Mouse (Mus musculus): Measurements from ENCODE around the gene Wtip. TPM values are rescaled to one million over a fixed set of nuclear protein-coding genes. Genes with fewer than 3 reads are reported as not detected.

The Wtip gene
- polyA plus RNA-seq, 1 experiment: 32.7 TPM

GRCm38 (mm10) chr7:34159167-34159566 is 26.1 kb upstream of the Wtip start:
- TF ChIP-seq POLR2A (IDR thresholded peaks at IDR 0.05; ENCODE audit: low read depth, low read length) (no peak), CTCF (IDR thresholded peaks at IDR 0.05; ENCODE audit: borderline replicate concordance, insufficient read depth, low read length) (no peak)
- H3K4me3 ChIP-seq (ENCODE audit: insufficient read depth, low read length): no peak overlapping the region
- H3K27ac ChIP-seq (ENCODE audit: insufficient read depth, low read length): no peak overlapping the region
- peaks cover 3% of the 10 kb centered on the region for H3K4me1 ChIP-seq (ENCODE audit: control insufficient read depth, insufficient read depth, low read length)

- H3K4me1 ChIP-seq (ENCODE audit: control insufficient read depth, insufficient read depth, low read length): peaks cover 3% of the 10 kb centered on the region
- TF ChIP-seq CTCF (IDR thresholded peaks at IDR 0.05; ENCODE audit: borderline replicate concordance, insufficient read depth, low read length) (no peak), POLR2A (IDR thresholded peaks at IDR 0.05; ENCODE audit: low read depth, low read length) (no peak)
- H3K4me3 ChIP-seq (ENCODE audit: insufficient read depth, low read length): no peak overlapping the region
Observed at GRCm38 (mm10) chr7:34157994-34158393, 24.9 kb upstream of the Wtip start.

GRCm38 (mm10) chr7:34147193-34147592 is 14.1 kb upstream of the Wtip start:
- H3K4me3 ChIP-seq (ENCODE audit: insufficient read depth, low read length): no peak overlapping the region
- TF ChIP-seq CTCF (IDR thresholded peaks at IDR 0.05; ENCODE audit: borderline replicate concordance, insufficient read depth, low read length) (no peak), POLR2A (IDR thresholded peaks at IDR 0.05; ENCODE audit: low read depth, low read length) (no peak)
- H3K27ac ChIP-seq (ENCODE audit: insufficient read depth, low read length): no peak overlapping the region
- H3K4me1 ChIP-seq (ENCODE audit: control insufficient read depth, insufficient read depth, low read length): no peaks in the 10 kb centered on the region

More at GRCm38 (mm10) chr7:34157994-34158393, 24.9 kb upstream of the Wtip start:
- peak overlapping the region; percentile 73 for H3K27ac ChIP-seq (ENCODE audit: insufficient read depth, low read length)

GRCm38 (mm10) chr7:34141123-34141522 is 8.1 kb upstream of the Wtip start:
- Histone ChIP-seq H3K4me3 (ENCODE audit: insufficient read depth, low read length) (no peak overlapping the region), H3K27ac (ENCODE audit: insufficient read depth, low read length) (no peak overlapping the region), H3K4me1 (ENCODE audit: control insufficient read depth, insufficient read depth, low read length) (no peaks in the 10 kb centered on the region)
- no peak for TF ChIP-seq POLR2A (IDR thresholded peaks at IDR 0.05; ENCODE audit: low read depth, low read length)
- no peak for TF ChIP-seq CTCF (IDR thresholded peaks at IDR 0.05; ENCODE audit: borderline replicate concordance, insufficient read depth, low read length)

- H3K4me3 ChIP-seq (ENCODE audit: insufficient read depth, low read length): no peak overlapping the region
- no peak for TF ChIP-seq CTCF (IDR thresholded peaks at IDR 0.05; ENCODE audit: borderline replicate concordance, insufficient read depth, low read length)
- TF ChIP-seq POLR2A (IDR thresholded peaks at IDR 0.05; ENCODE audit: low read depth, low read length): no peak
- no peak overlapping the region for H3K27ac ChIP-seq (ENCODE audit: insufficient read depth, low read length)
- H3K4me1 ChIP-seq (ENCODE audit: control insufficient read depth, insufficient read depth, low read length): no peaks in the 10 kb centered on the region
Observed at GRCm38 (mm10) chr7:34139493-34139892, 6.4 kb upstream of the Wtip start.

GRCm38 (mm10) chr7:34134336-34134735 is 1.3 kb upstream of the Wtip start:
- Histone ChIP-seq H3K4me1 (ENCODE audit: control insufficient read depth, insufficient read depth, low read length) (peaks cover 14% of the 10 kb centered on the region), H3K4me3 (ENCODE audit: insufficient read depth, low read length) (no peak overlapping the region), H3K27ac (ENCODE audit: insufficient read depth, low read length) (no peak overlapping the region)
- TF ChIP-seq POLR2A (IDR thresholded peaks at IDR 0.05; ENCODE audit: low read depth, low read length) (0 out of 2 replicates have a peak, but pooled peaks have one; percentile 11), CTCF (IDR thresholded peaks at IDR 0.05; ENCODE audit: borderline replicate concordance, insufficient read depth, low read length) (no peak)

GRCm38 (mm10) chr7:34132355-34133079 is 551 bp downstream of the Wtip start:
- Histone ChIP-seq H3K4me3 (ENCODE audit: insufficient read depth, low read length) (peak overlapping the region; percentile 85), H3K4me1 (ENCODE audit: control insufficient read depth, insufficient read depth, low read length) (peaks cover 14% of the 10 kb centered on the region), H3K27ac (ENCODE audit: insufficient read depth, low read length) (peak overlapping the region; percentile 92)
- peak; percentile 23; the same call in 1 of the 2 replicates for TF ChIP-seq POLR2A (IDR thresholded peaks at IDR 0.05; ENCODE audit: low read depth, low read length)
- no peak for TF ChIP-seq CTCF (IDR thresholded peaks at IDR 0.05; ENCODE audit: borderline replicate concordance, insufficient read depth, low read length)

GRCm38 (mm10) chr7:34131959-34132354 is 1.1 kb downstream of the Wtip start:
- peak overlapping the region; percentile 85 for H3K4me3 ChIP-seq (ENCODE audit: insufficient read depth, low read length)
- H3K4me1 ChIP-seq (ENCODE audit: control insufficient read depth, insufficient read depth, low read length): peaks cover 14% of the 10 kb centered on the region
- TF ChIP-seq POLR2A (IDR thresholded peaks at IDR 0.05; ENCODE audit: low read depth, low read length) (no peak), CTCF (IDR thresholded peaks at IDR 0.05; ENCODE audit: borderline replicate concordance, insufficient read depth, low read length) (no peak)
- H3K27ac ChIP-seq (ENCODE audit: insufficient read depth, low read length): peak overlapping the region; percentile 67

- H3K27ac ChIP-seq (ENCODE audit: insufficient read depth, low read length): peak overlapping the region; percentile 67
- H3K4me3 ChIP-seq (ENCODE audit: insufficient read depth, low read length): peak overlapping the region; percentile 85
- H3K4me1 ChIP-seq (ENCODE audit: control insufficient read depth, insufficient read depth, low read length): peaks cover 14% of the 10 kb centered on the region
- no peak for TF ChIP-seq CTCF (IDR thresholded peaks at IDR 0.05; ENCODE audit: borderline replicate concordance, insufficient read depth, low read length)
- TF ChIP-seq POLR2A (IDR thresholded peaks at IDR 0.05; ENCODE audit: low read depth, low read length): no peak
Observed at GRCm38 (mm10) chr7:34131118-34131517, 1.9 kb downstream of the Wtip start.

GRCm38 (mm10) chr7:34126291-34126690 is 6.8 kb downstream of the Wtip start:
- Histone ChIP-seq H3K4me1 (ENCODE audit: control insufficient read depth, insufficient read depth, low read length) (peaks cover 8% of the 10 kb centered on the region; the same call in 1 of the 2 replicates), H3K4me3 (ENCODE audit: insufficient read depth, low read length) (no peak overlapping the region), H3K27ac (ENCODE audit: insufficient read depth, low read length) (no peak overlapping the region)
- TF ChIP-seq CTCF (IDR thresholded peaks at IDR 0.05; ENCODE audit: borderline replicate concordance, insufficient read depth, low read length): no peak
- TF ChIP-seq POLR2A (IDR thresholded peaks at IDR 0.05; ENCODE audit: low read depth, low read length): no peak
